Mouse (Mus musculus) heart, embryonic 14.5 days (tissue): Measurements from ENCODE around the gene Guca1b. TPM values are rescaled to one million over a fixed set of nuclear protein-coding genes. Genes with fewer than 3 reads are reported as not detected.

Experiments
- ATAC-seq: fragments of 200-750 bp; cut with Nextera tagmentation; 2 replicates; pipeline ENCODE4 v1.8.0; 2017; ENCODE audit warnings: low read depth, moderate TSS enrichment; ENCODE audit not compliant: insufficient number of reproducible peaks, insufficient read depth, low FRiP score
- H3K27ac ChIP-seq, 2 experiments: fragments of 200-500 bp in 1 of 2; fragments of 300-500 bp in 1 of 2; sonication (generic) in 1 of 2; replicated peaks in 1 of 2; 2 replicates each; pipeline ENCODE4 v1.5.1; 2012 to 2014; ENCODE audit warnings: low read depth in 2 of 2, low read length in 2 of 2, control low read depth in 1 of 2, mild to moderate bottlenecking in 1 of 2, mixed read lengths in 1 of 2; ENCODE audit not compliant: control insufficient read depth in 1 of 2, insufficient read depth in 1 of 2
- H3K27me3 ChIP-seq: fragments of 300-500 bp; sonication (generic); 2 replicates; pipeline ENCODE4 v1.6.1; 2014; ENCODE audit warnings: mild to moderate bottlenecking, low read length, control low read depth; ENCODE audit not compliant: control insufficient read depth, insufficient read depth
- H3K36me3 ChIP-seq: fragments of 300-500 bp; sonication (generic); 2 replicates; pipeline ENCODE4 v1.6.1; 2014; ENCODE audit warnings: mild to moderate bottlenecking, control low read depth, low read length, mixed read lengths; ENCODE audit not compliant: control insufficient read depth, insufficient read depth
- H3K4me1 ChIP-seq, 2 experiments: fragments of 200-500 bp in 1 of 2; fragments of 300-500 bp in 1 of 2; sonication (generic) in 1 of 2; 2 replicates each; pipeline ENCODE4 v1.6.1; 2012 to 2014; ENCODE audit warnings: low read length in 2 of 2, control low read depth in 1 of 2, mixed read lengths in 1 of 2; ENCODE audit not compliant: control insufficient read depth in 2 of 2, insufficient read depth in 2 of 2
- H3K4me2 ChIP-seq: fragments of 300-500 bp; sonication (generic); 2 replicates; pipeline ENCODE4 v1.6.1; 2014; ENCODE audit warnings: mild to moderate bottlenecking, low read length
- H3K4me3 ChIP-seq, 2 experiments: fragments of 200-500 bp in 1 of 2; fragments of 300-500 bp in 1 of 2; sonication (generic) in 1 of 2; 2 replicates each; pipeline ENCODE4 v1.5.1; 2012 to 2014; ENCODE audit warnings: low read length in 2 of 2, mild to moderate bottlenecking in 2 of 2, control low read depth in 1 of 2, low read depth in 1 of 2, moderate library complexity in 1 of 2; ENCODE audit not compliant: control insufficient read depth in 1 of 2, insufficient read depth in 1 of 2
- H3K9ac ChIP-seq: fragments of 300-500 bp; sonication (generic); 2 replicates; pipeline ENCODE4 v1.6.1; 2014; ENCODE audit warnings: mild to moderate bottlenecking, low read length
- H3K9me3 ChIP-seq: fragments of 300-500 bp; sonication (generic); 2 replicates; pipeline ENCODE4 v1.6.1; 2016; ENCODE audit warnings: low read length, control low read depth; ENCODE audit not compliant: control insufficient read depth
- WGBS: fragments of 180-500 bp; shearing (Covaris S2); extraction: QIAGEN DNeasy Blood & Tissue Kit; methylation state at CpG from one replicate; pipeline ENCODE4 v1.1.7; 2014; 5-methylcytosine and 5-hydroxymethylcytosine counted together
- polyA plus RNA-seq: library from polyadenylated mRNA; unstranded; fragments of >200 nt; fragmentation: Nextera tagmentation; extraction: Ambion mirVana; gene quantifications from 2 replicates; pipeline ENCODE4 v1.2.1, GENCODE M21; 2014

Gene Guca1b
- polyA plus RNA-seq, 1 experiment from 2014 or later = 0.96 TPM

GRCm38 (mm10) chr17:47371451-47371850 lies 13.7 kb upstream of the Guca1b start:
- Histone ChIP-seq H3K27me3 (no peaks in the 10 kb centered on the region), H3K27ac (no peak overlapping the region), H3K36me3 (peaks cover 45% of the 10 kb centered on the region), H3K9ac (no peak overlapping the region), H3K9me3 (no peaks in the 10 kb centered on the region), H3K4me1 (peaks cover 2 to 6% of the 10 kb centered on the region in 2 experiments; a peak in 2 of 4 replicates), H3K4me2 (no peak overlapping the region), H3K4me3 (no peak overlapping the region)
- WGBS = 11% methylated on average over 4 of the region's 4 CpGs
- ATAC-seq = no peak

GRCm38 (mm10) chr17:47373991-47374390 lies 11.2 kb upstream of the Guca1b start:
- WGBS = 87% methylated on average over 6 of the region's 6 CpGs
- H3K36me3 ChIP-seq = peaks cover 70% of the 10 kb centered on the region
- no peak overlapping the region for H3K4me2 ChIP-seq
- ATAC-seq = no peak
- H3K4me1 ChIP-seq = peaks cover 2 to 6% of the 10 kb centered on the region in 2 experiments; a peak in 2 of 4 replicates
- H3K27ac ChIP-seq = no peak overlapping the region
- H3K27me3 ChIP-seq = no peaks in the 10 kb centered on the region
- H3K9me3 ChIP-seq = no peaks in the 10 kb centered on the region
- no peak overlapping the region for H3K9ac ChIP-seq
- H3K4me3 ChIP-seq = no peak overlapping the region

- Histone ChIP-seq H3K4me1 (no peaks in the 10 kb centered on the region), H3K27me3 (no peaks in the 10 kb centered on the region), H3K4me3 (no peak overlapping the region), H3K9ac (no peak overlapping the region), H3K36me3 (peaks cover 98% of the 10 kb centered on the region), H3K4me2 (no peak overlapping the region), H3K9me3 (no peaks in the 10 kb centered on the region), H3K27ac (no peak overlapping the region)
- 89% methylated on average over 6 of the region's 6 CpGs for WGBS
- ATAC-seq = no peak
Measured at GRCm38 (mm10) chr17:47376779-47377280, 8.4 kb upstream of the Guca1b start.

GRCm38 (mm10) chr17:47378133-47378532 lies 7.1 kb upstream of the Guca1b start:
- WGBS = 76% methylated on average over 15 of the region's 15 CpGs
- ATAC-seq = no peak
- Histone ChIP-seq H3K9ac (no peak overlapping the region), H3K36me3 (peaks cover 90% of the 10 kb centered on the region), H3K4me1 (no peaks in the 10 kb centered on the region), H3K27me3 (no peaks in the 10 kb centered on the region), H3K27ac (no peak overlapping the region), H3K4me2 (no peak overlapping the region), H3K9me3 (no peaks in the 10 kb centered on the region), H3K4me3 (no peak overlapping the region)

DNA sequence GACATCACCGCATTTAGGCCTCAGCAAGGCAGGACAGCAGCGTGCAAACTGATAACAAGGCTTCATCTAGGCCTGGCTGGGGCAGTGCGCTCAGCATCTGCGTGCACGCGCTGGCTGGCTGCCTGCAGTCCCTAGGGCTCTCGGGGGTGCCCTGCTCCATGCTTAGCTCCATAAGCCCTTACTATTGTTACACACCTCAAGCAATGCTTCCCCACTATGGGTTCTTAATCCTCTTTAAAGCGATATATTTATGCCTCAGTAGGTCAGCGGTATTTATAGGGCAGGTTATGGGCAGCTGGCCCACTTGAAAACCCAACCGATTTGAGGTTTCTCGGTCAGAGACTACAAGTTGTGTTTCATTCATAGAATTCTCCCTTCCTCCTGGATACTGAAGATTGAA lies 3.3 kb upstream of the Guca1b start:
- 67% methylated on average over 11 of the region's 11 CpGs for WGBS
- Histone ChIP-seq H3K4me1 (no peaks in the 10 kb centered on the region), H3K36me3 (peaks cover 52% of the 10 kb centered on the region), H3K4me2 (no peak overlapping the region), H3K4me3 (no peak overlapping the region), H3K9me3 (0 out of 2 replicates have a peak, but pooled peaks cover 6% of the 10 kb centered on the region), H3K9ac (no peak overlapping the region), H3K27ac (no peak overlapping the region), H3K27me3 (no peaks in the 10 kb centered on the region)
- ATAC-seq = no peak

DNA sequence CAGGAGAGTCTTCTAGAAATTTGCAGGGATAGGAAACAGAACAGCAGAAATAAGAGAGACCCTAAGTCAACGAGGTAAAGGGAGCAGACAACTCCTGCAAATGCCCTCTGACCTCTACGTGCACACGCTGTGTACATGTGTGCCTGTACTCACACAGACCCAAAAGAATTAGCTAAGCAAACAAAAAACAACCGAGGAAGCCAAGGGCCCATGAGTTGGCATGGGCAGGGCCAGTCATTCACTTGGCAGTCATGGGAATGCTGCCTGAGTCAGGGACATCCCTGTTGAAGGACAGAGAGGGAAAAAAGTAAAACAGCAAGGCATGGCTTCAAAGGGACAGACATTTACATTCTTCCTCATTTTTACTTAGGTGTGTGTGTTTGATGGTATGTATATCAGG lies 1.9 kb upstream of the Guca1b start:
- Histone ChIP-seq H3K4me1 (no peaks in the 10 kb centered on the region), H3K4me2 (no peak overlapping the region), H3K27me3 (no peaks in the 10 kb centered on the region), H3K27ac (no peak overlapping the region), H3K4me3 (no peak overlapping the region), H3K9ac (no peak overlapping the region), H3K36me3 (peaks cover 39% of the 10 kb centered on the region), H3K9me3 (0 out of 2 replicates have a peak, but pooled peaks cover 6% of the 10 kb centered on the region)
- 90% methylated on average over 4 of the region's 4 CpGs for WGBS
- ATAC-seq = no peak

GRCm38 (mm10) chr17:47384064-47384463 lies 1.1 kb upstream of the Guca1b start:
- Histone ChIP-seq H3K9me3 (0 out of 2 replicates have a peak, but pooled peaks cover 6% of the 10 kb centered on the region), H3K4me3 (no peak overlapping the region), H3K27me3 (no peaks in the 10 kb centered on the region), H3K36me3 (peaks cover 31% of the 10 kb centered on the region), H3K4me1 (no peaks in the 10 kb centered on the region), H3K4me2 (no peak overlapping the region), H3K9ac (no peak overlapping the region), H3K27ac (no peak overlapping the region)
- 93% methylated on average over 3 of the region's 3 CpGs for WGBS
- no peak for ATAC-seq

DNA sequence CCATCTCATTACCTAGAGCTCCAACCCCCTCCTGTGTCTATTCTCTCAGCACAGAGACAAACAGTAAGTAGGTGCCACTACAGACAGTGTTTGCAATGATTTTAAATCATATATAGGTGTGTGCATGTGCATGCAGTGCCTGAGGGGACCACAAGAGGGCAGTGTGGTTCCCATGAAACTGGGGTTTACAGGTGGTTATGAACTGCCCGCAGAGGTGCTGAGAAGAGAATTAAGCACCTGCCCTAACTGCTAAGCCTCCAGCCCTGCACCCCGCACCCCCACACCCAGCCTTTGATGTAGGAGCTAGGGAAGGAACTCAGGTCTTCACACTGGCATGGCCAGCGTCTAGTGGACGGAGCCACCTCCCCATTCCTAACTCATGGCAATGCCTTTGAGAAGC lies 1.5 kb downstream of the Guca1b start:
- ATAC-seq = no peak
- Histone ChIP-seq H3K4me3 (no peak overlapping the region), H3K27me3 (no peaks in the 10 kb centered on the region), H3K4me1 (no peaks in the 10 kb centered on the region), H3K4me2 (no peak overlapping the region), H3K27ac (no peak overlapping the region), H3K9me3 (0 out of 2 replicates have a peak, but pooled peaks cover 6% of the 10 kb centered on the region), H3K36me3 (peaks cover 5% of the 10 kb centered on the region), H3K9ac (no peak overlapping the region)
- 56% methylated on average over 4 of the region's 4 CpGs for WGBS
